Mouse (Mus musculus): ENCODE data around the gene Etv5. TPM values are rescaled to one million over a fixed set of nuclear protein-coding genes. Genes with fewer than 3 reads are reported as not detected.

The Etv5 gene
- polyA plus RNA-seq (2021; fragmentation: Nextera tagmentation), result 26.6 and 28.0 TPM in 2 replicates
- long read RNA-seq, experiment 1, transcript Etv5-201 (13 exons, 3,975 nt), result major isoform, 25 of 49 reads
- long read RNA-seq, experiment 1, partial matches to known transcripts, result 6 of 49 reads
- long read RNA-seq, experiment 1, other reads (novel, unspliced or antisense), result 18 of 49 reads
- long read RNA-seq, experiment 2, transcript Etv5-201 (13 exons, 3,975 nt), result major isoform, 159 of 202 reads
- long read RNA-seq, experiment 2, partial matches to known transcripts, result 24 of 202 reads
- long read RNA-seq, experiment 2, other reads (novel, unspliced or antisense), result 19 of 202 reads

GRCm38 (mm10) chr16:22439499-22440177, at the start of gene Etv5:
Gene Etv5 (minus strand): TSS chr16:22439719.

Other genes starting within 250 kb of the Etv5 start
- gene Tra2b, start 173.7 kb downstream of the Etv5 start, polyA plus RNA-seq (2021; fragmentation: Nextera tagmentation), result 31.7 and 38.5 TPM in 2 replicates
- 116 and 125 TPM in 2 replicates for gene Dgkg, start 217.5 kb upstream of the Etv5 start, polyA plus RNA-seq (2021; fragmentation: Nextera tagmentation)

All from layer of hippocampus, adult 6 months (tissue).